Mouse (Mus musculus) liver, embryonic 14.5 days (tissue): ENCODE results near the gene Cfl2.

Source experiments
- CTCF ChIP-seq: IDR thresholded peaks from 2 replicates; pipeline ENCODE4 v1.5.1; 2016; ENCODE audit warnings: antibody characterized with exemption, low read depth, control low read depth
- EP300 ChIP-seq: IDR thresholded peaks from 2 replicates; pipeline ENCODE4 v1.6.1; 2016; ENCODE audit warnings: antibody characterized with exemption, low read depth

DNA sequence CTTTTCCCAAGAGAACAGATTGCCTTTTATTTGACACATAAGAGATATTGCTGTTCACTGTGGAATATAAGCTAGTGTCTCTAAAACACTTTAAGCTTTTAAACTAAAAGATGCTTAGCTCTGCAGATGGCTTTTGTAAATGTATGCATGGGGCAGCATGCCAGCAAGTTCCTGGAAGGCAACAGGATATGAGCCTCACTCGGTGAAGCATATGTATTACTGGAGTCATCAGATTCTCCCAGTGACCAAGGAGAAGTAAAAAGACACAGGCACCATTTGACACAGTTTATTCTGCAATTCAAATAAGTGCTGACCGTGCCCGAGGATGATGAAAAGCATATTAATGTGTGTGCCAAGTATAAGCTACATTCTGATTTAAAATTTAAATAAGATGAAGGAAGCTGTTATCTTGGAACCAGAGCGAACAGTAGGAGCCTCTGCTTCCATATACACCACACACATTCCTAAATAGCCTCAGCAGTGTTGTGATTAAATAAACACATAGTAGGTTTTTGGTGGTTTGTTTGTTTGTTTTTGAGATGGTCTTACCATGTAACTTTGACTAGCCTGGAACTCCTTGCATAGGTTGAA, 39.7 kb downstream of the Cfl2 start:
- TF ChIP-seq EP300 (no peak), CTCF (no peak)
